Mouse (Mus musculus): ENCODE results near the gene Adgrb3. TPM values are rescaled to one million over a fixed set of nuclear protein-coding genes. Genes with fewer than 3 reads are reported as not detected.

The Adgrb3 gene
- total and polyA plus RNA-seq, 2 experiments from 2014 or later: 54.6 to 90.7 TPM

DNA sequence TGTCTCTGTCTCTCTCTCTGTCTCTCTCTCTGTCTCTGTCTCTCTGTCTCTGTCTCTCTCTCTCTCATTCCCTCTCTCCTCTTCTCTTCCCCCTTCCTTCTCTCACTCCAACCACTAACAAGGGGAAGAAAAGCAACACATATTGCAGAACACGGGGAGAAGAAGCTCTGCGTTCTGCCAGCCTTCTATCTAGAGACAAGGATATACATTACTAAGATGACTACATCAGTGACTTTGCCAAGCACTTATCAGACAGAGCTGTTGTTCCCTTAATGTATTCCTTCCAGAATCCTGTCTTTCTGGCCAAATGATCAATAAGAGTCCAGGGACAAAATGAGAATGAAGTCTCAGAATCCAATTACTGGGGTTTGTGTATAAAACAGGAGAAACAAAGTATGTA, 123.2 kb downstream of the Adgrb3 start:
- Histone ChIP-seq H3K27me3 (ENCODE audit: insufficient read depth, low read length) (no peaks in the 10 kb centered on the region), H3K4me2 (ENCODE audit: low read depth, low read length, poor library complexity, severe bottlenecking) (no peak overlapping the region), H3K36me3 (ENCODE audit: insufficient read depth, low read length) (no peaks in the 10 kb centered on the region), H3K9me3 (ENCODE audit: low read length) (no peaks in the 10 kb centered on the region), H3K4me1 (ENCODE audit: insufficient read depth, low read length) (no peaks in the 10 kb centered on the region), H3K27ac (ENCODE audit: low read depth, low read length) (no peak overlapping the region), H3K4me3 (ENCODE audit: low read depth, low read length) (no peak overlapping the region), H3K9ac (replicated peaks; ENCODE audit: low read length, poor library complexity, severe bottlenecking) (no peak overlapping the region)
- DNase-seq (ENCODE audit: low spot score) (no peak), ATAC-seq (ENCODE audit: low FRiP score) (no peak)
- 85% methylated on average over 2 of the region's 2 CpGs for WGBS
- no peak for TF ChIP-seq CTCF (IDR thresholded peaks at IDR 0.05)

DNA sequence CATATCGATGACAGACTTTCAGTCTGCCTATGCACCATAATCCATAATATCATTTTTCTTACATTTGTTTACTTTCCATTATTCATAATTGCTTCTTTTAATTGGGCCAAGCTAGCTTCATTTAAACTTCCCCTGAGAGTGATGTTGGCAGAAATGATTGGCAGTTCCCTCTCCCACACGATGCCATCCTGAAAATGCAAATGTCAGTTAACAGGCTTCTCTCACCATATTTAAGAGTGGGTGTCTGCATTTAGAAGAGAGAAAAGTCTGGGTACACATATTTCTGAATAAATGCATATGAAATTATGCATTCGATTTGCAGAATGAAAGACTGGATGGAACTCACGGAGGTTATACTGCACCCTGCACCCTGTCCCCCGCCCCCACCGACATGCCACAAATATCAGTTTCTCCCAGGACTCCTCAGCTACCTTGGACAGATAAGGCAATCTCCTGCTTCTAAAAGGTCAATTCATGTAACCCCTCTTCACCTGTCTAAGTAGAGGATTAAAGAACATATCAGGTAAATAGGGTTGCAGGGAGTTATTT, 130.7 kb downstream of the Adgrb3 start:
- no peak overlapping the region for H3K4me3 ChIP-seq (ENCODE audit: low read depth, low read length)
- H3K4me2 ChIP-seq (ENCODE audit: low read depth, low read length, poor library complexity, severe bottlenecking): no peak overlapping the region
- no peak for DNase-seq (ENCODE audit: low spot score)
- 69% methylated on average over 6 of the region's 6 CpGs for WGBS
- H3K9me3 ChIP-seq (ENCODE audit: low read length): no peaks in the 10 kb centered on the region
- no peak for ATAC-seq (ENCODE audit: low FRiP score)
- H3K36me3 ChIP-seq (ENCODE audit: insufficient read depth, low read length): no peaks in the 10 kb centered on the region
- no peak overlapping the region for H3K27ac ChIP-seq (ENCODE audit: low read depth, low read length)
- no peaks in the 10 kb centered on the region for H3K4me1 ChIP-seq (ENCODE audit: insufficient read depth, low read length)
- H3K27me3 ChIP-seq (ENCODE audit: insufficient read depth, low read length): no peaks in the 10 kb centered on the region
- H3K9ac ChIP-seq (replicated peaks; ENCODE audit: low read length, poor library complexity, severe bottlenecking): no peak overlapping the region
- no peak for TF ChIP-seq CTCF (IDR thresholded peaks at IDR 0.05)

DNA sequence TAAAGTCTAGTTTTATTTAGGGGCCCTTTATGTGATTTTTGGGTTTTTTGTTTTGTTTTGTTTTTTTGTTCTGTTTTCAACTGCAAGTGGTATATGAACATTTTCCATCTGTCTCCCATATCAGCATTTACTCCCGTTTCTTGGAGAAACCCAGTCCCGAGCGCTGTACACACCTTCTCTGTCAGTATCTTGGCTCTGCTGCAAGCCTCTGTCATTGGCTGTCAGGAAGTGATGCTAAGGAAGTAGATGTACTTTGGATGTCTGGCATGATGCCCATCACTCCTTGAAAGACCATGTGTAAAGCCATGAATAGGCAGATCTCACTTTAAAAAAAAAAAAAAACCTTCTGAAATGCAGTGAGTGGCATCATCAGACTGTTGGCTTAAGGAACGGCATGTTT, 132.3 kb downstream of the Adgrb3 start:
- Histone ChIP-seq H3K27me3 (ENCODE audit: insufficient read depth, low read length) (no peaks in the 10 kb centered on the region), H3K9me3 (ENCODE audit: low read length) (no peaks in the 10 kb centered on the region), H3K36me3 (ENCODE audit: insufficient read depth, low read length) (no peaks in the 10 kb centered on the region), H3K4me3 (ENCODE audit: low read depth, low read length) (no peak overlapping the region), H3K4me1 (ENCODE audit: insufficient read depth, low read length) (no peaks in the 10 kb centered on the region), H3K4me2 (ENCODE audit: low read depth, low read length, poor library complexity, severe bottlenecking) (no peak overlapping the region), H3K9ac (replicated peaks; ENCODE audit: low read length, poor library complexity, severe bottlenecking) (no peak overlapping the region), H3K27ac (ENCODE audit: low read depth, low read length) (no peak overlapping the region)
- WGBS: 76% methylated on average over 4 of the region's 4 CpGs
- DNase-seq (ENCODE audit: low spot score) (no peak), ATAC-seq (ENCODE audit: low FRiP score) (no peak)
- TF ChIP-seq CTCF (IDR thresholded peaks at IDR 0.05): no peak

DNA sequence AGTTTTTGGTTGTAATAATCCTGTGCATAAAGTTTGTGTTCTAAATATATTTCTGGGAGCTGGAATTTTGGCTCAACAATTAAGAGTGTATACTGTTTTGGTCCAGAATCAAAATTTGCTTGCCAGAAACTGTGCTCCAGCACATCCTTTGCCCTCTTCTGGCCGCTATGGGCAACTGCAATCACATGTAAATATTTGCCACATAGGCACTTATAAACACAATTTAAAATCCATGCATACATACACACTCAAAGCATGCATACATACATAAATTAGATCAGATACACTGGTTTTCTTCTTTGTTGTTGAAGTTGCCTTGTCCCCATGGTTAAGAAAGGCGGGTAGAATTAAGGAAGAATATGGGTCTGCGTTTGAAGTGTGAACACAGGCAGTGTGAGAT, 132.7 kb downstream of the Adgrb3 start:
- TF ChIP-seq CTCF (IDR thresholded peaks at IDR 0.05): peak; percentile 66
- no peaks in the 10 kb centered on the region for H3K36me3 ChIP-seq (ENCODE audit: insufficient read depth, low read length)
- no peaks in the 10 kb centered on the region for H3K4me1 ChIP-seq (ENCODE audit: insufficient read depth, low read length)
- H3K9me3 ChIP-seq (ENCODE audit: low read length): no peaks in the 10 kb centered on the region
- no peak overlapping the region for H3K9ac ChIP-seq (replicated peaks; ENCODE audit: low read length, poor library complexity, severe bottlenecking)
- no peak for ATAC-seq (ENCODE audit: low FRiP score)
- H3K4me3 ChIP-seq (ENCODE audit: low read depth, low read length): no peak overlapping the region
- H3K4me2 ChIP-seq (ENCODE audit: low read depth, low read length, poor library complexity, severe bottlenecking): no peak overlapping the region
- 69% methylated on average over 3 of the region's 3 CpGs for WGBS
- DNase-seq (ENCODE audit: low spot score): peak; percentile 30
- no peak overlapping the region for H3K27ac ChIP-seq (ENCODE audit: low read depth, low read length)
- no peaks in the 10 kb centered on the region for H3K27me3 ChIP-seq (ENCODE audit: insufficient read depth, low read length)

DNA sequence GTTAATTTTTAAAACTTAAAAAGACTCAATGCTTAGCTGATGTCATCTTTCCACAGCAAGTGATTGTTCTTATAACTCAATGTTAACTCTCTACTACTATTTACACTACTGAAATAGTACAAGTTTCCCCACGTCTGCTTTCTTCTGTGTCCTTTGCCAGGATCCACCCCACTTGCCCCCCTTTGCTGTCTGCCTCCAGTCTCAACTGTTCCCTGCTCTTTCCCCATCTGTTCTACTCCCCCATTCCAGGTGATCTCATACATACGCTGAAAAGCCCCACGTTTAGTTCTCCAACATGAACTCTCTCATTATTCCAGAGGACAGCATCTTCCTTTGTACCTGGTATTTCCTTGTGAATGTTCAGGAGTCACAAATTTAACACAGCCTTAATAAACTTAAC, 147.4 kb downstream of the Adgrb3 start:
- no peaks in the 10 kb centered on the region for H3K4me1 ChIP-seq (ENCODE audit: insufficient read depth, low read length)
- no peak for DNase-seq (ENCODE audit: low spot score)
- no peaks in the 10 kb centered on the region for H3K36me3 ChIP-seq (ENCODE audit: insufficient read depth, low read length)
- no peaks in the 10 kb centered on the region for H3K9me3 ChIP-seq (ENCODE audit: low read length)
- no peak for ATAC-seq (ENCODE audit: low FRiP score)
- H3K27me3 ChIP-seq (ENCODE audit: insufficient read depth, low read length): no peaks in the 10 kb centered on the region
- no peak overlapping the region for H3K4me3 ChIP-seq (ENCODE audit: low read depth, low read length)
- H3K4me2 ChIP-seq (ENCODE audit: low read depth, low read length, poor library complexity, severe bottlenecking): no peak overlapping the region
- TF ChIP-seq CTCF (IDR thresholded peaks at IDR 0.05): no peak
- no peak overlapping the region for H3K9ac ChIP-seq (replicated peaks; ENCODE audit: low read length, poor library complexity, severe bottlenecking)
- WGBS: 83% methylated on average over 3 of the region's 3 CpGs
- H3K27ac ChIP-seq (ENCODE audit: low read depth, low read length): no peak overlapping the region

DNA sequence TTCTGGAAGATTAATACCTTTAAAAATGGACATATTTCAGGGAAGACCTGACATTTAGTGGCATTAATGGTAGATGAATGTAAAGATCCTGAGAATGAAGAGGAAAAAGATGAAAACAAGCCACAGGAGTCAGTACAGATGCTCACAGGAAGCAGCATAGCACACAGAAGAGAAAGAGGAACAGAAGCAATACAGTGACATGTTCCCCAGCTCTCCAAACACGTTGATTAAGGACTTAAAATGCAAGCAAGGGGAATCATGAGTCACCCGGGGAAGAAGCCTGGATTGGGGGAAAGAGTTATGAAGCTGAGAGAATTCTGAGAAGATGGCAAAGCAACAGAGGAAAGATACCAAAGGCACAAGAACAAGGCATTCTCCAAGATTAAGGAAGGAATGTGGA, 149.9 kb downstream of the Adgrb3 start:
- ATAC-seq (ENCODE audit: low FRiP score) (no peak), DNase-seq (ENCODE audit: low spot score) (no peak)
- Histone ChIP-seq H3K9ac (replicated peaks; ENCODE audit: low read length, poor library complexity, severe bottlenecking) (no peak overlapping the region), H3K27me3 (ENCODE audit: insufficient read depth, low read length) (no peaks in the 10 kb centered on the region), H3K27ac (ENCODE audit: low read depth, low read length) (no peak overlapping the region), H3K9me3 (ENCODE audit: low read length) (no peaks in the 10 kb centered on the region), H3K4me2 (ENCODE audit: low read depth, low read length, poor library complexity, severe bottlenecking) (no peak overlapping the region), H3K4me3 (ENCODE audit: low read depth, low read length) (no peak overlapping the region), H3K36me3 (ENCODE audit: insufficient read depth, low read length) (no peaks in the 10 kb centered on the region), H3K4me1 (ENCODE audit: insufficient read depth, low read length) (no peaks in the 10 kb centered on the region)
- TF ChIP-seq CTCF (IDR thresholded peaks at IDR 0.05): no peak
- 66% methylated on average over 2 of the region's 2 CpGs for WGBS
